Mouse (Mus musculus) heart, embryonic 10.5 days (tissue): ENCODE measurements around the gene Zfp367. TPM values are rescaled to one million over a fixed set of nuclear protein-coding genes. Genes with fewer than 3 reads are reported as not detected.

ENCODE experiments used
- polyA plus RNA-seq: library from polyadenylated mRNA; unstranded; fragments of >200 nt; fragmentation: Nextera tagmentation; extraction: Ambion mirVana; gene quantifications from 2 replicates; pipeline ENCODE4 v1.2.1, GENCODE M21; 2016

Gene Zfp367
- polyA plus RNA-seq, 1 experiment from 2014 or later, result 16.8 TPM

Other genes starting within 250 kb of the Zfp367 start
- not detected in 2 replicates for gene Hsd17b3, start 64.0 kb downstream of the Zfp367 start, polyA plus RNA-seq
- gene Slc35d2, start 23.8 kb downstream of the Zfp367 start, polyA plus RNA-seq, result 7.7 and 8.7 TPM in 2 replicates
- gene Habp4, start 8.6 kb upstream of the Zfp367 start, polyA plus RNA-seq, result 39.3 and 43.8 TPM in 2 replicates
- 23.7 and 26.8 TPM in 2 replicates for gene Cdc14b, start 122.1 kb upstream of the Zfp367 start, polyA plus RNA-seq
- gene Aaed1, start 159.5 kb upstream of the Zfp367 start, polyA plus RNA-seq, result 58.6 and 60.3 TPM in 2 replicates
- gene Ctsl, start 217.7 kb upstream of the Zfp367 start, polyA plus RNA-seq, result 240 and 241 TPM in 2 replicates